Mouse (Mus musculus) limb, embryonic 12.5 days (tissue): ENCODE measurements around the gene Vmn1r15. TPM values are rescaled to one million over a fixed set of nuclear protein-coding genes. Genes with fewer than 3 reads are reported as not detected.

ENCODE experiments used
- ATAC-seq: fragments of 200-750 bp; cut with Nextera tagmentation; 2 replicates; pipeline ENCODE4 v1.8.0; 2017; ENCODE audit warnings: low read depth, moderate TSS enrichment; ENCODE audit not compliant: insufficient number of reproducible peaks, insufficient read depth, low FRiP score, low TSS enrichment
- H3K27ac ChIP-seq: fragments of 300-500 bp; sonication (generic); 2 replicates; pipeline ENCODE4 v1.5.1; 2016; ENCODE audit warnings: mild to moderate bottlenecking, moderate library complexity
- H3K27me3 ChIP-seq: fragments of 300-500 bp; sonication (generic); 2 replicates; pipeline ENCODE4 v1.6.1; 2016; ENCODE audit warnings: mild to moderate bottlenecking, moderate library complexity
- H3K36me3 ChIP-seq: fragments of 300-500 bp; sonication (generic); 2 replicates; pipeline ENCODE4 v1.6.1; 2016; ENCODE audit warnings: mild to moderate bottlenecking, moderate library complexity
- H3K4me1 ChIP-seq: fragments of 300-500 bp; sonication (generic); replicated peaks from 2 replicates; pipeline ENCODE4 v1.6.1; 2016
- H3K4me2 ChIP-seq: fragments of 300-500 bp; sonication (generic); 2 replicates; pipeline ENCODE4 v1.6.1; 2016; ENCODE audit warnings: mild to moderate bottlenecking, moderate library complexity
- H3K4me3 ChIP-seq: fragments of 300-500 bp; sonication (generic); replicated peaks from 2 replicates; pipeline ENCODE4 v1.5.1; 2016; ENCODE audit warnings: mild to moderate bottlenecking
- H3K9ac ChIP-seq: fragments of 300-500 bp; sonication (generic); replicated peaks from 2 replicates; pipeline ENCODE4 v1.6.1; 2016; ENCODE audit warnings: mild to moderate bottlenecking, moderate library complexity
- H3K9me3 ChIP-seq: fragments of 300-500 bp; sonication (generic); 2 replicates; pipeline ENCODE4 v1.6.1; 2016; ENCODE audit warnings: mild to moderate bottlenecking, moderate library complexity
- WGBS: fragments of 180-500 bp; shearing (Covaris S2); methylation state at CpG from one replicate; pipeline ENCODE4 v1.1.7; 2016; 5-methylcytosine and 5-hydroxymethylcytosine counted together
- polyA plus RNA-seq: library from polyadenylated mRNA; unstranded; fragments of >200 nt; fragmentation: Nextera tagmentation; extraction: Ambion mirVana; gene quantifications from 2 replicates; pipeline ENCODE4 v1.2.1, GENCODE M21; 2016

The Vmn1r15 gene
- not detected in 2 replicates for polyA plus RNA-seq

DNA sequence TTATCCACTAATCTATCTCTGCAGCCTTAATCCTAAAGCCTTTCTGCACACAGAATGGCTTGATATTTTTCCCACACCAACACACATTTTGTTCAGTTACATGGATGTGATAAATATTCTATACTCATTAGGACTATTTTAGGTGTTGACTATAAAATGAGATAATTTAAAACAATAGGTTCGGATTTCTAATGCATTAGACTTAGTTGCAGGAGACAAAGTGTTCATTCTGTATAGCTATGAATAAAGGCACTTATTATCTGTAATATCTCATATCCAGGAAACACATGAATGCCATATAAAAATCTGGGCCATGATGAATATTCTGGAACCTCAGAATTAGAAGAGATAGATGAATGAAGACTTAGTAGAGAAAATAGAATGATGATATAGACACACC is at the start of gene Vmn1r15:
Vmn1r15 (plus strand) TSS at position 301 of the 400 bp plus-strand sequence.
- H3K9ac ChIP-seq, result no peak within 1 kb of the TSS
- ATAC-seq, result no peak
- no peaks in the 10 kb centered on the region for H3K9me3 ChIP-seq
- WGBS, result 79% methylated on average over 1 of the region's 1 CpGs
- no peak within 1 kb of the TSS for H3K4me3 ChIP-seq
- H3K27ac ChIP-seq, result no peak within 1 kb of the TSS
- H3K4me1 ChIP-seq, result no peaks in the 10 kb centered on the region
- H3K27me3 ChIP-seq, result no peaks in the 10 kb centered on the region
- H3K4me2 ChIP-seq, result no peak within 1 kb of the TSS
- no peaks in the 10 kb centered on the region for H3K36me3 ChIP-seq

DNA sequence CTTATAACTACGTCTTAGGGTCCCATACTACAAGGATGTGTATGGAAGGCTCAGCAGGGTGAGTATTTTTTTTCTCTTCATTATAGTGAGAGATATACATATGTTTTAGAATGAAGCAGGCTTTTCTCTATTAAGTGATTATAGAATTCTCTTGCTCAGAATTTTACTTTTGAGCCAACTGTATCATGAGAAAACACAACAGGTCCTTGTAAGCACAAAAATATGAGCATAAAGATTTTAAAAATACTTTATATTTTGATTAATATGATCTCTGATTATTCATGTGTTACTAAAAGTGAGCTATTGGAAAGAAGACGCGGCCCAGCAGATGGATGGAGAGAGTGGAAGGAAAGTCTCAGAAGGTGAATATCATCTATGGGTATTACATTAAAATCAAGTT is 26.4 kb upstream of the Vmn1r15 start, which contains the start of gene Vmn1r14:
Vmn1r14 (plus strand) TSS at position 301 of the 400 bp plus-strand sequence.
- no peak within 1 kb of the TSS for H3K4me3 ChIP-seq
- H3K4me2 ChIP-seq, result no peak within 1 kb of the TSS
- no peak within 1 kb of the TSS for H3K9ac ChIP-seq
- no peaks in the 10 kb centered on the region for H3K9me3 ChIP-seq
- ATAC-seq, result no peak
- 91% methylated on average over 3 of the region's 3 CpGs for WGBS
- no peaks in the 10 kb centered on the region for H3K27me3 ChIP-seq
- no peak within 1 kb of the TSS for H3K27ac ChIP-seq
- H3K36me3 ChIP-seq, result no peaks in the 10 kb centered on the region
- H3K4me1 ChIP-seq, result no peaks in the 10 kb centered on the region

DNA sequence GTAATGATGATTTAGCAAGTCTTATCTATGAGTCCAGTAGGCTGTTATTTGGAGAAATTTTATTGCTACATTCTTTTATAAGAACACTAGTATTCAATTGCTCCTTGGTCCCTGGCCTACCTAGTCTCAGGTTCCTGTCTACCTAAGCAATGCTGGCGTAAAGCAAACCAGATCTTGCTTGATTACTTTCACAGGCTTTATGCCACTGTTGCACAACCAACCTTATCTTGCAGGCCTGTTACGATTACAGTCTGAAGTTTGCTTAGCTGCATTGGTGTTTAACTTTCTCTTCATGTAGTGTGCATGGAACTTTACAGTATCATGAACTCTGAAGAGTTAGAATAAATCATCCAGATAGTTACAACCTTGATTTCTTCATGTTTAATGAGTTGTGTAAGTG is 3.2 kb downstream of the Vmn1r15 start:
- no peaks in the 10 kb centered on the region for H3K27me3 ChIP-seq
- H3K27ac ChIP-seq, result no peak overlapping the region
- H3K4me2 ChIP-seq, result no peak overlapping the region
- 87% methylated on average over 2 of the region's 2 CpGs for WGBS
- no peaks in the 10 kb centered on the region for H3K36me3 ChIP-seq
- no peak for ATAC-seq
- H3K4me3 ChIP-seq, result no peak overlapping the region
- H3K9ac ChIP-seq, result no peak overlapping the region
- H3K9me3 ChIP-seq, result no peaks in the 10 kb centered on the region
- H3K4me1 ChIP-seq, result no peaks in the 10 kb centered on the region

DNA sequence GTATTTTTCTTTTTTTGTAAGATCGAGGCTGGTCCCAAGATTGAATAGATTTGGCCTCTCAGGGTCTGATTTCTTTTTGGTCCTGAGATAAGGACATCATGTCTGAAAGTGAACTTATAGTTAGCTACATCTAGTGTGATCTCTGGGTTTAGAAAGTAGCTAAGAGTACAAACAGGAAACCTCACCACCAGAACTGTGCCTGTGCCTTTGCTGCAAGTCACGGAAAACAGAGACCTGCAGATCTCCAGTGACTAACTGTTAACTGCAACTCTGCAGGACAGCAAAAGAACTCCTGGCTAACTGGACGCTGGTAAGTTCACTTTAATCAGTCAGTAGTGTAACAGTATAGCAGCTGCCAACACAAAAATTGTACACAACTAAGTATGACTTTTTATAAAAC is 14.1 kb downstream of the Vmn1r15 start:
- 0 out of 2 replicates have a peak, but pooled peaks cover 6% of the 10 kb centered on the region for H3K4me1 ChIP-seq
- H3K9me3 ChIP-seq, result no peaks in the 10 kb centered on the region
- ATAC-seq, result no peak
- H3K36me3 ChIP-seq, result no peaks in the 10 kb centered on the region
- no peak overlapping the region for H3K4me2 ChIP-seq
- 61% methylated on average over 3 of the region's 3 CpGs for WGBS
- no peak overlapping the region for H3K4me3 ChIP-seq
- H3K27me3 ChIP-seq, result no peaks in the 10 kb centered on the region
- H3K27ac ChIP-seq, result no peak overlapping the region
- no peak overlapping the region for H3K9ac ChIP-seq

DNA sequence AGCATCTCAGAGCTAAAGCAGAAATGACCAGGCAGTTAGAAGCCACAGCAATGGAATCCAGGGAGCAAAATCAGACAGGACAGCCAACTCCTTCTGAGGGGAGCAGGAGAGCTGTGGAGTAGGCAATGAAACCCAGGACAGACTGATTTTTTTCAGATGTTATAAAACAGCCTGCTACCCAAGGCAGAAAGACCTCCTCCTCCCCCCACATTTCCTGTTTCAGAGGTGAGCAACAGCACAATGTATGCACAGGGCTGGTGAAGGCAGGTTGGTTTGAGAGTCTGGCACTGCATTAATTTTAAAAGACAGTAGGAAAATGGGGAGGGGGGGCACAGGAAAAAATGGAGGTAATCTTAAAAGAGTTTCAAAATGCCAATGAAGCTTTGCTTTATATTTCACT is 14.8 kb downstream of the Vmn1r15 start:
- H3K36me3 ChIP-seq, result no peaks in the 10 kb centered on the region
- ATAC-seq, result no peak

DNA sequence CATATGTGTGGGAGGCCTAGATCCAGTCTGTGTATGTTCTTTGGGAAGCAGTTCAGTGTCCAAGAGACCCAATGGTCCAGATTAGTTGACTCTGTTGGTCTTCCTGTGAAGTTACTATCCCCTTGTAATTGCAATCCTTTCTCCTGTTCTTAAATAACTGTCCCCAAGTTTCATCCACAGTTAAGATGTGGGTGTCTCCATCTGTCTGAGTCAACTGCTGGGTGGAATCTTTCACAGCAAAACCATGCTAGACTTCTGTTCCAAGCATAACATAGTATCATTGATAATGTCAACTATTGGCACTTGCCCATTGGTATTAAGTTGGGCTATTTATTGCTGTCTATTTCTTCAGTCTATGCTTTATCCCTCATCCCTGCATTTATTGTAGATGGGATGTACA is 21.2 kb downstream of the Vmn1r15 start:
- Histone ChIP-seq H3K4me2 (no peak overlapping the region), H3K9ac (no peak overlapping the region), H3K4me1 (no peaks in the 10 kb centered on the region), H3K27me3 (no peaks in the 10 kb centered on the region), H3K27ac (no peak overlapping the region), H3K4me3 (no peak overlapping the region), H3K9me3 (no peaks in the 10 kb centered on the region), H3K36me3 (no peaks in the 10 kb centered on the region)
- ATAC-seq, result no peak

More for the DNA sequence above, 14.8 kb downstream of the Vmn1r15 start:
- Histone ChIP-seq H3K4me3 (no peak overlapping the region), H3K4me1 (0 out of 2 replicates have a peak, but pooled peaks cover 6% of the 10 kb centered on the region), H3K27ac (no peak overlapping the region), H3K27me3 (no peaks in the 10 kb centered on the region), H3K9ac (no peak overlapping the region), H3K4me2 (no peak overlapping the region), H3K9me3 (no peaks in the 10 kb centered on the region)

Other genes with a start within 250 kb of the Vmn1r15 start
- gene Vmn1r7, start 232.6 kb upstream of the Vmn1r15 start, polyA plus RNA-seq, result not detected in 2 replicates
- not detected in 2 replicates for gene Vmn1r8, start 225.7 kb upstream of the Vmn1r15 start, polyA plus RNA-seq
- not detected in 2 replicates for gene Vmn1r9, start 191.2 kb upstream of the Vmn1r15 start, polyA plus RNA-seq
- gene Vmn1r10, start 148.5 kb upstream of the Vmn1r15 start, polyA plus RNA-seq, result not detected in 2 replicates
- not detected in 2 replicates for gene Vmn1r11, start 124.5 kb upstream of the Vmn1r15 start, polyA plus RNA-seq
- gene Vmn1r12, start 101.0 kb upstream of the Vmn1r15 start, polyA plus RNA-seq, result not detected in 2 replicates
- gene Vmn1r13, start 54.7 kb upstream of the Vmn1r15 start, polyA plus RNA-seq, result not detected in 2 replicates
- gene Vmn1r14, start 26.3 kb upstream of the Vmn1r15 start, polyA plus RNA-seq, result not detected in 2 replicates
- not detected in 2 replicates for gene Vmn1r16, start 71.5 kb downstream of the Vmn1r15 start, polyA plus RNA-seq
- not detected in 2 replicates for gene Vmn1r17, start 105.8 kb downstream of the Vmn1r15 start, polyA plus RNA-seq
- gene Vmn1r18, start 137.8 kb downstream of the Vmn1r15 start, polyA plus RNA-seq, result not detected in 2 replicates
- not detected in 2 replicates for gene Vmn1r19, start 145.8 kb downstream of the Vmn1r15 start, polyA plus RNA-seq
- gene Vmn1r20, start 171.0 kb downstream of the Vmn1r15 start, polyA plus RNA-seq, result not detected in 2 replicates